Mouse (Mus musculus): ENCODE results near the gene Gpx4. TPM values are rescaled to one million over a fixed set of nuclear protein-coding genes. Genes with fewer than 3 reads are reported as not detected.

The Gpx4 gene
- polyA plus RNA-seq, 1 experiment from 2014 or later = 1,058 TPM

GRCm38 (mm10) chr10:80011740-80012139 is 35.2 kb upstream of the Gpx4 start:
- H3K36me3 ChIP-seq (ENCODE audit: insufficient read depth, low read length) = peaks cover 11% of the 10 kb centered on the region; the same call in 1 of the 2 replicates
- WGBS = 89% methylated on average over 6 of the region's 6 CpGs
- H3K9me3 ChIP-seq (ENCODE audit: low read length) = peaks cover 5% of the 10 kb centered on the region; the same call in 1 of the 2 replicates
- H3K9ac ChIP-seq (replicated peaks; ENCODE audit: low read depth) = no peak overlapping the region
- no peak for TF ChIP-seq EP300 (IDR thresholded peaks at IDR 0.05)
- no peak for TF ChIP-seq CTCF (IDR thresholded peaks at IDR 0.05)
- H3K4me1 ChIP-seq (ENCODE audit: insufficient read depth, low read depth, low read length) = 0 out of 2 replicates have a peak, but pooled peaks cover 3% of the 10 kb centered on the region
- no peak overlapping the region for H3K4me2 ChIP-seq (replicated peaks; ENCODE audit: low read depth, low read length)
- peaks cover 7% of the 10 kb centered on the region; the same call in 1 of the 2 replicates for H3K27me3 ChIP-seq (replicated peaks; ENCODE audit: insufficient read depth, low read length)
- ATAC-seq = no peak
- no peak overlapping the region for H3K27ac ChIP-seq (ENCODE audit: low read length)
- no peak overlapping the region for H3K4me3 ChIP-seq (ENCODE audit: low read depth, low read length)
- DNase-seq (ENCODE audit: low spot score) = no peak

- Histone ChIP-seq H3K4me1 (ENCODE audit: insufficient read depth, low read depth, low read length) (peaks cover 9% of the 10 kb centered on the region), H3K4me2 (replicated peaks; ENCODE audit: low read depth, low read length) (no peak overlapping the region), H3K27ac (ENCODE audit: low read length) (no peak overlapping the region), H3K27me3 (replicated peaks; ENCODE audit: insufficient read depth, low read length) (peaks cover 7% of the 10 kb centered on the region; the same call in 1 of the 2 replicates), H3K4me3 (ENCODE audit: low read depth, low read length) (no peak overlapping the region), H3K9me3 (ENCODE audit: low read length) (peaks cover 5% of the 10 kb centered on the region; the same call in 1 of the 2 replicates), H3K9ac (replicated peaks; ENCODE audit: low read depth) (no peak overlapping the region), H3K36me3 (ENCODE audit: insufficient read depth, low read length) (peaks cover 11% of the 10 kb centered on the region; the same call in 1 of the 2 replicates)
- ATAC-seq = no peak
- DNase-seq (ENCODE audit: low spot score) = no peak
- 49% methylated on average over 25 of the region's 25 CpGs for WGBS
- no peak for TF ChIP-seq CTCF (IDR thresholded peaks at IDR 0.05)
- no peak for TF ChIP-seq EP300 (IDR thresholded peaks at IDR 0.05)
These were observed 33.4 kb upstream of the Gpx4 start for GRCm38 (mm10) chr10:80013609-80014008.

GRCm38 (mm10) chr10:80014484-80015290 is 32.3 kb upstream of the Gpx4 start:
- Histone ChIP-seq H3K4me2 (replicated peaks; ENCODE audit: low read depth, low read length) (peak overlapping the region; percentile 27), H3K4me3 (ENCODE audit: low read depth, low read length) (no peak overlapping the region), H3K27me3 (replicated peaks; ENCODE audit: insufficient read depth, low read length) (peaks cover 7% of the 10 kb centered on the region; the same call in 1 of the 2 replicates), H3K4me1 (ENCODE audit: insufficient read depth, low read depth, low read length) (peaks cover 16% of the 10 kb centered on the region), H3K27ac (ENCODE audit: low read length) (peak overlapping the region; percentile 87), H3K36me3 (ENCODE audit: insufficient read depth, low read length) (peaks cover 5% of the 10 kb centered on the region; the same call in 1 of the 2 replicates), H3K9ac (replicated peaks; ENCODE audit: low read depth) (no peak overlapping the region), H3K9me3 (ENCODE audit: low read length) (peaks cover 5% of the 10 kb centered on the region; the same call in 1 of the 2 replicates)
- TF ChIP-seq CTCF (IDR thresholded peaks at IDR 0.05) (peak; percentile 56), EP300 (IDR thresholded peaks at IDR 0.05) (no peak)
- DNase-seq (ENCODE audit: low spot score) (peak; percentile 79), ATAC-seq (peak; percentile 18)
- 23% methylated on average over 28 of the region's 28 CpGs for WGBS

GRCm38 (mm10) chr10:80015583-80015982 is 31.4 kb upstream of the Gpx4 start:
- Histone ChIP-seq H3K27ac (ENCODE audit: low read length) (peak overlapping the region; percentile 87), H3K9me3 (ENCODE audit: low read length) (no peaks in the 10 kb centered on the region), H3K4me2 (replicated peaks; ENCODE audit: low read depth, low read length) (peak overlapping the region; percentile 43), H3K4me3 (ENCODE audit: low read depth, low read length) (no peak overlapping the region), H3K36me3 (ENCODE audit: insufficient read depth, low read length) (no peaks in the 10 kb centered on the region), H3K27me3 (replicated peaks; ENCODE audit: insufficient read depth, low read length) (peaks cover 7% of the 10 kb centered on the region; the same call in 1 of the 2 replicates), H3K9ac (replicated peaks; ENCODE audit: low read depth) (peak overlapping the region; percentile 30), H3K4me1 (ENCODE audit: insufficient read depth, low read depth, low read length) (peaks cover 20% of the 10 kb centered on the region)
- peak; percentile 86 for DNase-seq (ENCODE audit: low spot score)
- peak; percentile 72 for ATAC-seq
- WGBS = 49% methylated on average over 10 of the region's 10 CpGs
- peak; percentile 61 for TF ChIP-seq EP300 (IDR thresholded peaks at IDR 0.05)
- no peak for TF ChIP-seq CTCF (IDR thresholded peaks at IDR 0.05)

- ATAC-seq (peak; percentile 21), DNase-seq (ENCODE audit: low spot score) (peak; percentile 78)
- Histone ChIP-seq H3K4me3 (ENCODE audit: low read depth, low read length) (peak within 1 kb of the TSS; percentile 14; the same call in 1 of the 2 replicates), H3K9ac (replicated peaks; ENCODE audit: low read depth) (peak within 1 kb of the TSS; percentile 30), H3K27ac (ENCODE audit: low read length) (peak within 1 kb of the TSS; percentile 87), H3K9me3 (ENCODE audit: low read length) (no peaks in the 10 kb centered on the region), H3K27me3 (replicated peaks; ENCODE audit: insufficient read depth, low read length) (peaks cover 7% of the 10 kb centered on the region; the same call in 1 of the 2 replicates), H3K36me3 (ENCODE audit: insufficient read depth, low read length) (no peaks in the 10 kb centered on the region), H3K4me2 (replicated peaks; ENCODE audit: low read depth, low read length) (peak within 1 kb of the TSS; percentile 43), H3K4me1 (ENCODE audit: insufficient read depth, low read depth, low read length) (peaks cover 20% of the 10 kb centered on the region)
- WGBS = 55% methylated on average over 11 of the region's 11 CpGs
- TF ChIP-seq CTCF (IDR thresholded peaks at IDR 0.05) (no peak), EP300 (IDR thresholded peaks at IDR 0.05) (no peak)
These were observed 30.5 kb upstream of the Gpx4 start, which contains the start of gene Arhgap45 for GRCm38 (mm10) chr10:80016511-80016910. Gene Arhgap45 (plus strand): TSS chr10:80016653.

GRCm38 (mm10) chr10:80016931-80017330 is 30.0 kb upstream of the Gpx4 start:
- no peaks in the 10 kb centered on the region for H3K9me3 ChIP-seq (ENCODE audit: low read length)
- 73% methylated on average over 10 of the region's 10 CpGs for WGBS
- H3K4me3 ChIP-seq (ENCODE audit: low read depth, low read length) = peak overlapping the region; percentile 14; the same call in 1 of the 2 replicates
- H3K9ac ChIP-seq (replicated peaks; ENCODE audit: low read depth) = no peak overlapping the region
- H3K27me3 ChIP-seq (replicated peaks; ENCODE audit: insufficient read depth, low read length) = peaks cover 7% of the 10 kb centered on the region; the same call in 1 of the 2 replicates
- ATAC-seq = no peak
- peaks cover 20% of the 10 kb centered on the region for H3K4me1 ChIP-seq (ENCODE audit: insufficient read depth, low read depth, low read length)
- TF ChIP-seq CTCF (IDR thresholded peaks at IDR 0.05) (no peak), EP300 (IDR thresholded peaks at IDR 0.05) (no peak)
- H3K36me3 ChIP-seq (ENCODE audit: insufficient read depth, low read length) = no peaks in the 10 kb centered on the region
- DNase-seq (ENCODE audit: low spot score) = no peak
- peak overlapping the region; percentile 87 for H3K27ac ChIP-seq (ENCODE audit: low read length)
- H3K4me2 ChIP-seq (replicated peaks; ENCODE audit: low read depth, low read length) = peak overlapping the region; percentile 43

Data from lung, postnatal 0 days (tissue).